Mouse (Mus musculus) heart, postnatal 14 days (tissue): Measurements from ENCODE around the gene Lnp1. TPM values are rescaled to one million over a fixed set of nuclear protein-coding genes. Genes with fewer than 3 reads are reported as not detected.
"Not testable (repeated sequence)": the region's sequence is repeated elsewhere in the genome, so short reads cannot be mapped to it uniquely, and the experiment has no call there.

Experiments
- DNase-seq, 2 experiments: peaks; one replicate each; pipeline ENCODE4 v3.0.0; 2021 to 2022
- intact Hi-C: fragments of 180-260 bp; cut with DNase I; formaldehyde crosslinking; loops from one replicate; pipeline ENCODE4 v1.15.1; 2025
- long read RNA-seq, 2 experiments: library from polyadenylated mRNA; stranded (forward); transcript quantifications; one replicate each; pipeline ENCODE4 v2.0.0; 2021
- total RNA-seq, 2 experiments: library from RNA; stranded (reverse); gene quantifications; 2 replicates each; pipeline ENCODE4 v1.2.3; 2021

The Lnp1 gene
- total RNA-seq = not detected
- long read RNA-seq, experiment 1 = 0 reads
- long read RNA-seq, experiment 2 = 0 reads

- intact Hi-C loops = no loop called here
- no peak for DNase-seq
These were observed at the start of gene Lnp1 for GRCm38 (mm10) chr16:56928023-56928422. Gene Lnp1, minus strand, starts transcription at chr16:56928061.

GRCm38 (mm10) chr16:56974646-56975045 lies 46.8 kb upstream of the Lnp1 start:
- intact Hi-C loops = no loop called here
- DNase-seq = no peak

DNA sequence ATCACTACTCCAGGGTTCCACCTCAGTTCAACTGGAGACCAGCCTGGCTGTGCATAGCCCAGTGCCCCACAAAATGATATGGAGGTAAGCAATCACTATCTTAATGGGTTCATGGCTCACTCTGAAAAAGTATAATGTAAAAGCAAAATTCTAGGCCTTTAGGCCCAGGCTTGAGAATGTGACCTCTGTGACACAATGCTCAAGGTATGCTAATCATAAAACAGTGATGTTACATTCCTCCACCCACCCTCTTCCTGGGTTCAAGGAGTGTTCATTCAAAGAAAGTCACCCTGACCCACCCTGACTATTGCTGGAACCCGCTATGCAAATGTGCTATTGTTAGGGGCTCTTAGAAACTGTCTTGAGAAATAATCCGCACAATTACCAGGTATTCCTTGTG lies 30.4 kb upstream of the Lnp1 start:
- intact Hi-C loops, DNase-seq: not testable (repeated sequence)

- DNase-seq = no peak
- intact Hi-C loops = no loop called here
These were observed 21.2 kb upstream of the Lnp1 start for GRCm38 (mm10) chr16:56949085-56949484.

DNA sequence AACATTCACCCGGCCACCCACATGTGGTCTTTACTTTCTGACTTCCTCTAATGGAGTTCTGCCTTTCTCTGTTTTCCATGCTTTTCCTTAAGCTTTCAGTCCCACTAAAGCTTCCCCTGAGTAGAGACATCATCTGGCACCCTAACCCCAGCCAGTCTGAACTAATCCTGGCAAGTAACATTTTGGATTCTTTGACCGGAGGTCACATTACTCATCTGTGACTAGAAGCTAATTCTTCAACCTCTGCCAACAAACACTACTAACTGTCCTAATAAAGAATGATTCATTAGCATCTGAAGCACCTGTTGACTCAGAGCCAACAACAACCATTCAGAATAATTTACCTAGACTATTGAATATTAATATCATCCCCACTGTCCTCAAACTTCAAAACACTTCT lies 14.5 kb upstream of the Lnp1 start:
- DNase-seq = no peak
- intact Hi-C loops = no loop called here

DNA sequence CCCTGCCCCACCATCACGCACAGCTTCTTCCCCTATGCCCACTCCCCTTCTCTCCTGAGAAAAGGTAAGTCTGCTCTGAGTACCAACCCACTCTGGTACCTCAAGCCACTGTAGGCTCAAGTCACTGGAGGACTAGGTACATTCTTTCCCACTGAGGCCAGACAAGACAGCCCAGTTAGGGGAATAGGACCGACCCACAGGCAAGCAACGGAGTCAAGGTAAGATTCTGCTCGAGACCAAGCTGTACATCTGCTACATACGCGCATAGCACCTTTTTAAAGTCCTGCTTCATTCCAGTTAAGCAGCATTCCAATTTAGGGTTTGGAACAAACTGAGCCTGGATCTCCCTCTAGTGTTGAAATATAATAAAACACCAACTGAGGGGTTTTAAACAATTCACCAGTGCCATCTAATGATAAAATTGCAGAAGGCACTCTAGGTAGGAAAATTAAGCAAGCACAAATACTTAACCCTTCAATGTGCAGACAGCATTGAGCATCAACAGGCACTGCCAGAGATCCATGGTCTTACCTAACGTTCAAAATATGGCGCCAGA lies 7.7 kb downstream of the Lnp1 start:
- DNase-seq = peak in 1 of 2 experiments; percentile 5
- intact Hi-C loops = loop anchor here (1.0 kb wide), 1 partner anchor 149 kb away; no protein-coding TSS in a partner anchor

DNA sequence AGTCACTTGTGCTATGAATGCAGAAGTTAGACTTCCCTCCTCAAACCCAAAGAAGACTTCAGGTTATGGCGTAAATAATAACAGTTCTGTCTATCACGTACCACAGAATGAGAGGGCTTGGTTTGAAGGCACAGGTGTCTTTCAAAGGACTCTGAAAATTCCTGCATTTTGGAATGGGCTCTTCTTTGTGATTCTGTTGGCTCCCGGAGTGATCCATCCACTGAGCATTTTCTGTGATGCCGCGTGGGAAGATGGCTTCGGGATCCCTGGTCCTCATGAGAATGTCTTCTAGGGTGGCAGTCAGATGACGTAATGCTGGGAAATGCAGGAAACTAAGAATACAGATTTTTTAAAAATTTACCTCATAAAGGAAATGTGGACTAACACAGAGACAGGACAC lies 10.6 kb downstream of the Lnp1 start:
- no peak for DNase-seq
- intact Hi-C loops = no loop called here

DNA sequence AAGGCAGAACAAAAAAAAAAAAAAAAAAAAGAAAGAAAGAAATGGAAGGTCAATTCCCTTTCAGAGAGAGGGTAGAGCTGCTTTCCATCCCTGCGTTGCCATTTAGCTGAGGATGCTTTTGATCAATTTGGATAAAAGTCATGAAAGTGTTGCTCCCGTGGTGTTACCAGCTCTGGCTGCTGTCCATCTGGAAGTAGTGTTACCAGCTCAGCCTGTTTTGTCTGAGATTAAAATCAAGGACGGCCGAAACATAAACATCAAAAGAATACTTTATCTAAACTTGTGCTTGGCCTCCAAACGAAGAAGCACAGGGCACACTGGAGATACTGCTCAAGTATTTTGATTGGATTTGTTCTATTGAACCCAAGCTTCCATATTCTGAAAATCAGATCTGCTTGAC lies 18.9 kb downstream of the Lnp1 start:
- no peak for DNase-seq
- intact Hi-C loops = no loop called here

DNA sequence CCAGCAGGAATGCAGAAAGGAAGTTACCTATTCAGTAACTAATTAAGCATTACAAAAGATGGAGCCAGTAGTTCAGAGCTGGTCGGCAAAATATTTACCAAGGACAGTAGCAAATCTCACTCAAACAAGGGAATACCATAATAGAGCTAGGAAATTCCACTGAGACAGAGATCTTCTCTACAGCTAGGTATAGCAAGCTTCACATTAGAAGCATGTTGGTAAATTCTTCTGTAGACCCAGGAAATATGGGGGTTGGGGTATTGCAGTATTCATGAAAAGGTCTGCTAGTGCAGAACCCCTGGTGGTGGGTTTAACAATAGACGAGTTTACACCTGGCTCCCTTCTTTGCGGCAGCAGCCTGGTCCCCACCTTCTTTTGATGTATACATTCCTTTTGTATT lies 25.7 kb downstream of the Lnp1 start:
- DNase-seq, intact Hi-C loops: not testable (repeated sequence)

DNA sequence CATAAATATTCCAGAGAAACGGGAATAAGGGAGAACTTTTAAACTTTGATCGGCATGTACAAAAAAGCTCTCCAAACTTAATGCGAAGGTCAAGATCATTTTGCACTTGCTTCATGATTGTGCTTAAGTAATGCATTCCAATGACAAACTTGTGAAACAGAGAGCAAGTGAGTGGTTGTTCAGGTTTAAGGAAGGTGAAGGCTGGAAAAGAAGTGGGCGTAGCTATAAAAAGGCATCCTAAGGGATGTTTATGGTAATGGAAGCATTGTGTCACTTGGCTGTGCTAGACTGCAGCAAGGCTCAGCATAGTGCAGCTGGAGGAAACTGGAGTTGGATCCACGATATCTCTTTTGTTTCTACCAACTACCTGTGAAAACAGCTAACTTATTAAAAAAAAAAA lies 36.3 kb downstream of the Lnp1 start:
- DNase-seq = no peak
- intact Hi-C loops = no loop called here

GRCm38 (mm10) chr16:56886616-56887116 lies 41.2 kb downstream of the Lnp1 start:
- intact Hi-C loops = no loop called here
- DNase-seq = no peak

GRCm38 (mm10) chr16:56885824-56886615 lies 41.8 kb downstream of the Lnp1 start, which contains the start of gene Tmem45a:
Gene Tmem45a, minus strand, starts transcription at chr16:56886166.
- intact Hi-C loops = no loop called here
- peak; percentile 89 for DNase-seq

- intact Hi-C loops = no loop called here
- DNase-seq = no peak
These were observed 43.0 kb downstream of the Lnp1 start for GRCm38 (mm10) chr16:56884811-56885210.

- intact Hi-C loops = no loop called here
- DNase-seq = no peak
These were observed 54.5 kb downstream of the Lnp1 start for GRCm38 (mm10) chr16:56873410-56873809.

DNA sequence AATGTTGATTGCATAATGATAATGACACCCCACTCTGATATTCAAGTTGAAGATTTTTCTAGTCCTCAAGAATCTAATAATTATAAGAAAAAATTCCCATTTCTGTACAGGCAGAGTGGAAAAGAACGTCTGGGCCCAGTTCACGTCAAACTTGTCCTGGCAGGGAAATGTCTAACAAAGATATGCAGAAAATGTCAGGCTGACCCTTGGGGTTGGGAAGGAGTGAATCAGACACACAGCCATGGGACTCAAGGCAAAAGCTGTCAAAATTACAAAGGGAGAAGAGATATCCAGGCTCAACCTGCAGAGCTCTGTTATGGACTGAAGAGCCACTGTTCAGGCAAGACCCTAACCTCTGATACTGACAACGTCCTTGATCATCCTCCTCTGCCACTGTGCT lies 57.4 kb downstream of the Lnp1 start:
- no peak for DNase-seq
- intact Hi-C loops = no loop called here

DNA sequence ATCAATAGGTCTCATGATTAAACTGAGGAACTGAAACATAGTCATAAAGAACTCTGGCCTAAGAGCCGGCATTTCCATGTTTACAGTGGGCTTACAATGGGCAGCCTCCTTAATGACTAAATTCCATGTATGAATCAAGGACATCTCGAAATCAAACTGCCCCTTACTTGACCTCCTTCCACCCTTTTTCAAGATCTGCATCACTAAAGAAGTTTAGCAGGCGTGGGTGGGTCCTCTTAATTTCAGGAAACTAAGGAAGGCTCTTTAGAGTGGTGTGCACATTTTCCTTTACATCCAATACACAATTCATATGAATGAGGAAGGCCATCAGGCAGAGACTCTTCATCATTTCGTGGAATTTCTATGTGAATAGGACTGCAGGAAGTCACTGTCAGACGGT lies 59.5 kb downstream of the Lnp1 start:
- DNase-seq = no peak
- intact Hi-C loops = no loop called here

DNA sequence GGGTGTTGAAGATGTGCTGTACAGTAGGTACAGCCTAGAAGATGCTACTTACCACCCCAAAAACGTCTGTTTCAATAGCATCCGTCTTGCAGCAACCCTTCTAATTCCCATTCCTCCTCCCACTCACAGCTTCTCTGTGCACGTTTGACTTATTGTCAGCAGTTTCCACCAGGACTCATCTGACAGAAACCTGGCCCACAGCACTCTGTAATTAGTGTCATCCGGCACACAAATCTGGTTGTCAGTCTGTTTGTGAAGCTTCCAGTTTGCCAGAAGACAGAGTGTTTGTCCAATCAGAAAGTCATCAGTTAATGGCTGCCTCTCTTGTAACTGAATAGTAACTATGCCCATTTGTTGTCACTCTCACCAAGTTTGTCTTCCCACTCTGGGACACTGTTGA lies 60.3 kb downstream of the Lnp1 start:
- intact Hi-C loops = no loop called here
- no peak for DNase-seq

Other genes starting within 250 kb of the Lnp1 start
- gene Tfg, start 210.6 kb downstream of the Lnp1 start, total RNA-seq = 10 to 100 TPM; 52.1 to 52.4 TPM
- under 1 TPM in 1 of 2 experiments, not detected in 1; 0.10 TPM for gene Adgrg7, start 132.2 kb downstream of the Lnp1 start, total RNA-seq
- 1 to 10 TPM; 5.0 to 5.7 TPM for gene Tmem45a, start 41.9 kb downstream of the Lnp1 start, total RNA-seq
- not detected for gene Tmem45a2, start 143.3 kb upstream of the Lnp1 start, total RNA-seq
- 10 to 100 TPM; 45.8 to 50.0 TPM for gene Tomm70a, start 193.6 kb upstream of the Lnp1 start, total RNA-seq
- gene Nit2, start 239.3 kb upstream of the Lnp1 start, total RNA-seq = 10 to 100 TPM; 29.9 to 32.1 TPM